Mouse (Mus musculus) cortical plate, adult 2 months (tissue): Measurements from ENCODE around the gene Abat.
"Not testable (repeated sequence)": the region's sequence is repeated elsewhere in the genome, so short reads cannot be mapped to it uniquely, and the experiment has no call there.

Source experiments
- CTCF ChIP-seq: fragments of 200-500 bp; IDR thresholded peaks from 2 replicates; pipeline ENCODE4 v1.5.1; 2011; ENCODE audit warnings: mild to moderate bottlenecking, control low read depth, low read length; ENCODE audit not compliant: insufficient read depth; ENCODE audit errors: extremely low read depth
- POLR2A ChIP-seq: fragments of 200-500 bp; IDR thresholded peaks from 2 replicates; pipeline ENCODE4 v1.6.1; 2011; ENCODE audit warnings: mild to moderate bottlenecking, low read length, control low read depth; ENCODE audit not compliant: insufficient read depth; ENCODE audit errors: extremely low read depth

DNA sequence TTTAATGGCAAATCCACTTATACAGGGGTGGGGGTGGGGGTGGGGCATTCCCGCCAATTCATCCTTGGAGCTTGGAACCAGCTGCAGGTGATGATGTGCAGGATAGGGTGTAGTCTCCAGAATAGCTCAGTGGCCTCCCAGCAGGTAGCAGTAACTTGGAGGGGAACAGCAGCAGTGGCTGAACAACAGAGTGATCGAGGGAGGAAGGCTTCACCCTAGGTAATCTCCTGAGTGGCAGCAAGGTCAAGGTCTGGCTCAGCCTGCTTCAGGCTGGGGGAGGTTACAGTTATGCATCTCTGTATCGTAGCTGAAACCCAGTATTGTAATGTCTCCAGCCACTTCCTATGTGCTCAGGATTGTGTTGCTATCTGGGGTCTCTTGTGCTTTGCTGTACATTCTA lies 49.6 kb downstream of the Abat start:
- not testable (repeated sequence) for TF ChIP-seq CTCF, POLR2A
